Comparison of ENCODE assay signal across 11 mouse cellular contexts in genomic region chr8:71525226-71526050, GRCm38 (mm10). TPM values are rescaled to one million over a fixed set of nuclear protein-coding genes. Genes with fewer than 3 reads are reported as not detected.
DNase-seq lines count a peak whose midpoint lies in the region; ATAC-seq and TF ChIP-seq lines count a peak whose summit lies in the region.
"Had no signal": no experiment of that assay in that cellular context is flagged by ENCODE, and none has a peak within 500 bp of the region (broad histone marks: within the 10 kb centered on the region; RNA-seq: fewer than 3 reads in every experiment).

Gene Ccdc194, minus strand, starts transcription at chr8:71525711.

- H3K9me3 ChIP-seq in kidney, embryonic 15.5 days (replicated peaks): no peaks in the 10 kb centered on the region
- H3K9me3 ChIP-seq in embryonic facial prominence, embryonic 14.5 days (ENCODE audit: control insufficient read depth, low read length): no peaks in the 10 kb centered on the region
- H3K9me3 ChIP-seq in intestine, postnatal 0 days (ENCODE audit: control insufficient read depth): no peaks in the 10 kb centered on the region
- H3K9me3 ChIP-seq in neural tube, embryonic 12.5 days: no peaks in the 10 kb centered on the region

- H3K4me3 ChIP-seq in kidney, embryonic 15.5 days (replicated peaks): peak within 1 kb of the TSS; percentile 22
- no peak within 1 kb of the TSS for H3K4me3 ChIP-seq in kidney, adult 2 months (ENCODE audit: insufficient read depth, low read depth, low read length)
- peak within 1 kb of the TSS; percentile 8; the same call in 1 of the 2 replicates for H3K4me3 ChIP-seq in embryonic facial prominence, embryonic 14.5 days (ENCODE audit: low read depth, low read length)
- peak within 1 kb of the TSS; percentile 2; the same call in 1 of the 2 replicates for H3K4me3 ChIP-seq in intestine, postnatal 0 days (ENCODE audit: low read depth, low read length)
- 0 out of 2 replicates have a peak within 1 kb of the TSS, but pooled peaks have one; percentile 5 for H3K4me3 ChIP-seq in neural tube, embryonic 12.5 days

- no peaks in the 10 kb centered on the region for H3K36me3 ChIP-seq in kidney, embryonic 15.5 days
- no peaks in the 10 kb centered on the region for H3K36me3 ChIP-seq in kidney, adult 2 months (ENCODE audit: control insufficient read depth, insufficient read depth, low read length)
- no peaks in the 10 kb centered on the region for H3K36me3 ChIP-seq in embryonic facial prominence, embryonic 14.5 days (ENCODE audit: control insufficient read depth, insufficient read depth, low read length)
- H3K36me3 ChIP-seq in intestine, postnatal 0 days (ENCODE audit: control insufficient read depth, insufficient read depth): no peaks in the 10 kb centered on the region
- no peaks in the 10 kb centered on the region for H3K36me3 ChIP-seq in neural tube, embryonic 12.5 days

- H3K4me2 ChIP-seq in kidney, embryonic 15.5 days: peak within 1 kb of the TSS; percentile 49
- peak within 1 kb of the TSS; percentile 24; the same call in 1 of the 2 replicates for H3K4me2 ChIP-seq in embryonic facial prominence, embryonic 14.5 days (ENCODE audit: low read depth, low read length)
- peak within 1 kb of the TSS; percentile 17; the same call in 1 of the 2 replicates for H3K4me2 ChIP-seq in intestine, postnatal 0 days (replicated peaks; ENCODE audit: low read depth)
- H3K4me2 ChIP-seq in neural tube, embryonic 12.5 days (replicated peaks): peak within 1 kb of the TSS; percentile 34

- 10% methylated on average over 46 of the region's 46 CpGs for WGBS in kidney, embryonic 15.5 days
- 36% methylated on average over 46 of the region's 46 CpGs for WGBS in kidney, adult 2 months
- 9% methylated on average over 33 of the region's 46 CpGs for WGBS in embryonic facial prominence, embryonic 14.5 days
- 16% methylated on average over 46 of the region's 46 CpGs for WGBS in intestine, postnatal 0 days
- WGBS in neural tube, embryonic 12.5 days: 6% methylated on average over 46 of the region's 46 CpGs

- no peak for ATAC-seq in kidney, embryonic 15.5 days (replicated peaks; ENCODE audit: low FRiP score)
- ATAC-seq in embryonic facial prominence, embryonic 14.5 days (ENCODE audit: low read depth): no peak
- ATAC-seq in intestine, postnatal 0 days: no peak
- ATAC-seq in neural tube, embryonic 12.5 days (ENCODE audit: low FRiP score, low read depth): no peak

- TF ChIP-seq POLR2A in kidney, adult 2 months (IDR thresholded peaks at IDR 0.05; ENCODE audit: low read depth, low read length): no peak

- no peak for TF ChIP-seq CTCF in kidney, adult 2 months (conservative IDR thresholded peaks at IDR 0.05; ENCODE audit: insufficient read depth, insufficient read length, low read depth, low read length)
- no peak for TF ChIP-seq CTCF in intestine, postnatal 0 days (IDR thresholded peaks at IDR 0.05; ENCODE audit: low read depth)

- DNase-seq in kidney, adult 2 months: no peak
- no peak for DNase-seq in embryonic facial prominence, embryonic 14.5 days (ENCODE audit: low spot score)
- DNase-seq in yolk sac, embryonic 10.5 days (ENCODE audit: low spot score): no peak
- DNase-seq in adrenal gland, postnatal 36 days: no peak
- DNase-seq: adrenal gland, postnatal 10 days; layer of hippocampus, postnatal 36 days had no signal

- H3K4me1 ChIP-seq in kidney, embryonic 15.5 days: peaks cover 47% of the 10 kb centered on the region
- H3K4me1 ChIP-seq in kidney, adult 2 months (ENCODE audit: control insufficient read depth, insufficient read depth, low read length): peaks cover 3% of the 10 kb centered on the region; the same call in 1 of the 2 replicates
- H3K4me1 ChIP-seq in embryonic facial prominence, embryonic 14.5 days (ENCODE audit: control insufficient read depth, insufficient read depth, low read length): peaks cover 3% of the 10 kb centered on the region; the same call in 1 of the 2 replicates
- H3K4me1 ChIP-seq in intestine, postnatal 0 days (replicated peaks; ENCODE audit: control insufficient read depth, insufficient read depth, low read length): no peaks in the 10 kb centered on the region
- H3K4me1 ChIP-seq in neural tube, embryonic 12.5 days: peaks cover 4% of the 10 kb centered on the region; the same call in 1 of the 2 replicates

- peak within 1 kb of the TSS; percentile 15; the same call in 1 of the 2 replicates for H3K9ac ChIP-seq in kidney, embryonic 15.5 days
- H3K9ac ChIP-seq in embryonic facial prominence, embryonic 14.5 days (ENCODE audit: low read depth, low read length): peak within 1 kb of the TSS; percentile 38; the same call in 1 of the 2 replicates
- no peak within 1 kb of the TSS for H3K9ac ChIP-seq in intestine, postnatal 0 days (ENCODE audit: low read depth, low read length)
- H3K9ac ChIP-seq in neural tube, embryonic 12.5 days: peak within 1 kb of the TSS; percentile 10; the same call in 1 of the 2 replicates

- H3K27me3 ChIP-seq in kidney, embryonic 15.5 days: peaks cover 37% of the 10 kb centered on the region
- no peaks in the 10 kb centered on the region for H3K27me3 ChIP-seq in kidney, adult 2 months (replicated peaks; ENCODE audit: control insufficient read depth, insufficient read depth, low read length)
- peaks cover 27% of the 10 kb centered on the region for H3K27me3 ChIP-seq in embryonic facial prominence, embryonic 14.5 days (replicated peaks; ENCODE audit: control insufficient read depth, insufficient read depth, low read length)
- peaks cover 20% of the 10 kb centered on the region for H3K27me3 ChIP-seq in intestine, postnatal 0 days (replicated peaks; ENCODE audit: control insufficient read depth, insufficient read depth, low read length)
- H3K27me3 ChIP-seq in neural tube, embryonic 12.5 days (replicated peaks): peaks cover 52% of the 10 kb centered on the region

- H3K27ac ChIP-seq in kidney, embryonic 15.5 days: peak within 1 kb of the TSS; percentile 84
- H3K27ac ChIP-seq in kidney, adult 2 months (ENCODE audit: insufficient read depth, low read depth, low read length): no peak within 1 kb of the TSS
- H3K27ac ChIP-seq in embryonic facial prominence, embryonic 14.5 days (replicated peaks; ENCODE audit: low read depth, low read length): peak within 1 kb of the TSS; percentile 52; the same call in 1 of the 2 replicates
- H3K27ac ChIP-seq in intestine, postnatal 0 days (ENCODE audit: low read depth, low read length): no peak within 1 kb of the TSS
- no peak within 1 kb of the TSS for H3K27ac ChIP-seq in neural tube, embryonic 12.5 days

RNA-seq across cellular contexts. Expression of gene Ccdc194, which starts in this region (rescaled TPM):
- polyA plus RNA-seq in kidney, embryonic 15.5 days (2015; fragmentation: Nextera tagmentation; extraction: Ambion mirVana): 0.52 and 1.2 TPM in 2 replicates
- 0.09 TPM in 1 of 2 replicates, not detected in the other for polyA plus RNA-seq in kidney, adult 2 months (2012; rRNA removed)
- polyA plus RNA-seq in embryonic facial prominence, embryonic 14.5 days (2014; fragmentation: Nextera tagmentation; extraction: Ambion mirVana): 2.4 and 3.5 TPM in 2 replicates
- 0.08 TPM in 1 of 2 replicates, not detected in the other for polyA plus RNA-seq in intestine, postnatal 0 days (2015; fragmentation: Nextera tagmentation; extraction: Ambion mirVana)
- 0.10 and 0.24 TPM in 2 replicates for polyA plus RNA-seq in neural tube, embryonic 12.5 days (2016; fragmentation: Nextera tagmentation; extraction: Ambion mirVana)
- not detected for total RNA-seq in adrenal gland, postnatal 36 days (2021)
- total RNA-seq: gastrocnemius, adult 8-10 months; layer of hippocampus, postnatal 36 days had no signal
- polyA plus RNA-seq: neural tube, embryonic 14.5 days had no signal

Comparison
In these comparisons a context has a peak if more than half of its experiments do, and no peak if none do; other contexts are left out.
1. H3K27ac ChIP-seq: peak in kidney, embryonic 15.5 days (single experiment) and embryonic facial prominence, embryonic 14.5 days (single experiment); none in kidney, adult 2 months (single experiment), intestine, postnatal 0 days (single experiment) and neural tube, embryonic 12.5 days (single experiment).
2. Peak in every context shown above with its lines, with median percentiles within 50 percentile points of each other: H3K4me2 ChIP-seq.